Comparison of ENCODE assay signal across 11 mouse cellular contexts in the genomic region with DNA sequence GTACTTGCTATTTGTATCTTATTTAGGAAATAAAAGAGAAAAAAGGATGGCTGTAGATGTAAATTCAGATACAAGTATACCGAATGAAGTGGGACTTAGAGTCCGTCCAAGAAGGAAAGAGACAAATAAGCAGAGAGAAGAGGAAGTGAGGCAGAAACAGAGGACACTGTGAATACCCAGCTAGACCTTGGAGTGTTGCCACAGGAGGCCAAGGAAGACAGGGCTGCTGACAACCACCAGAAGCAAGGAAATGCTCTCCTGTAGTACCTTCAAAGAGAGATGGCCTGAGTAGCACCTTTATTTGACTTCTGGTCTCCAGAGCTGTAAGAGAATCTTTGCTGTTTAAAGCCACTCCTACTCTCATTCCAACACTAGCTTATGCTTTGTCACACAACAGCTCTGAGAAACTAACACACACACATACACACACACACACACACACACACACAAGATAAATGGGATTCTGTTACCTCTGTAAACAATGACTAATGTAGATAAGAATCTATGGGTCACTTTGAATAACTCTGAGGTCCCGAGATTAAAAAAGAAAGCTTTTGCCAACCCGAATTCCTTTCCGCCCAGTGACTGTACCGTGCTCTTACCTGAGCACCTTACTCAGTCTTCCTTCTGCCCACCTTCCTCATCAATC.
"Had no signal": no experiment of that assay in that cellular context is flagged by ENCODE, and none has a peak within 500 bp of the region (broad histone marks: within the 10 kb centered on the region; RNA-seq: fewer than 3 reads in every experiment).

No protein-coding gene starts in this region.

- H3K36me3 ChIP-seq: limb, embryonic 10.5 days; liver, embryonic 15.5 days; midbrain, embryonic 15.5 days; neural tube, embryonic 12.5 days had no signal

- H3K9me3 ChIP-seq: limb, embryonic 10.5 days; liver, embryonic 15.5 days; megakaryocyte, embryonic 14.5 days; midbrain, embryonic 15.5 days; neural tube, embryonic 12.5 days had no signal

- H3K4me3 ChIP-seq: left cerebral cortex, adult 2 months; limb, embryonic 10.5 days; liver, embryonic 15.5 days; megakaryocyte, embryonic 14.5 days; midbrain, embryonic 15.5 days; neural tube, embryonic 12.5 days had no signal

- H3K27me3 ChIP-seq: midbrain, embryonic 15.5 days; neural tube, embryonic 12.5 days had no signal

- DNase-seq: kidney, adult 9 months; lung, embryonic 14.5 days; thymus, postnatal 4 days had no signal

- H3K9ac ChIP-seq: liver, embryonic 15.5 days; lung, embryonic 14.5 days; midbrain, embryonic 15.5 days; neural tube, embryonic 12.5 days had no signal

- H3K27ac ChIP-seq: left cerebral cortex, adult 2 months; limb, embryonic 10.5 days; liver, embryonic 15.5 days; macrophage; midbrain, embryonic 15.5 days; neural tube, embryonic 12.5 days; stomach, postnatal 0 days had no signal
